Mouse (Mus musculus) MEL (cell line): ENCODE measurements at regions not wholly inside any gene's neighbourhood (a gene's known extent, or its start where the extent isn't known, plus 50 kb on each side); places are given as distances from the start of the nearest gene placed in this dataset.

Source experiments
- DNase-seq: peaks from one replicate; pipeline ENCODE4 v3.0.0; 2011; ENCODE audit warnings: low read depth, low spot score
- H3K27ac ChIP-seq: 2 replicates; pipeline ENCODE4 v1.5.1; 2012; ENCODE audit warnings: low read depth, mild to moderate bottlenecking, control low read depth, low read length, moderate library complexity; ENCODE audit not compliant: control insufficient read depth
- H3K27me3 ChIP-seq, 2 experiments: fragments of 150-350 bp in 1 of 2; sonication (generic) in 1 of 2; 2 replicates each; pipeline ENCODE4 v1.6.1; 2012; ENCODE audit warnings: low read length in 2 of 2, mild to moderate bottlenecking in 2 of 2, improper control_type of control experiment in 1 of 2, moderate library complexity in 1 of 2; ENCODE audit not compliant: insufficient read depth in 2 of 2, control insufficient read depth in 1 of 2
- H3K36me3 ChIP-seq, 2 experiments: 2 replicates each; pipeline ENCODE4 v1.6.1; 2012 to 2014; ENCODE audit warnings: low read length in 2 of 2, improper control_type of control experiment in 1 of 2, inconsistent platforms in 1 of 2, mild to moderate bottlenecking in 1 of 2; ENCODE audit not compliant: insufficient read depth in 2 of 2, control insufficient read depth in 1 of 2
- H3K4me1 ChIP-seq, 2 experiments: fragments of 150-350 bp in 1 of 2; sonication (generic) in 1 of 2; 2 replicates each; pipeline ENCODE4 v1.6.1; 2012; ENCODE audit warnings: low read length in 2 of 2, improper control_type of control experiment in 1 of 2, mild to moderate bottlenecking in 1 of 2; ENCODE audit not compliant: insufficient read depth in 2 of 2, control insufficient read depth in 1 of 2
- H3K4me3 ChIP-seq, 2 experiments: fragments of 150-350 bp in 1 of 2; sonication (generic) in 1 of 2; 2 replicates each; pipeline ENCODE4 v1.5.1; 2012; ENCODE audit warnings: low read depth in 2 of 2, low read length in 2 of 2, mild to moderate bottlenecking in 2 of 2, moderate library complexity in 2 of 2, control low read depth in 1 of 2, improper control_type of control experiment in 1 of 2; ENCODE audit not compliant: control insufficient read depth in 1 of 2, insufficient read depth in 1 of 2
- H3K79me2 ChIP-seq: 2 replicates; pipeline ENCODE4 v1.6.1; 2012; ENCODE audit warnings: mild to moderate bottlenecking, low read length, moderate library complexity; ENCODE audit not compliant: control insufficient read depth, poor library complexity, insufficient read depth
- H3K9ac ChIP-seq: 2 replicates; pipeline ENCODE4 v1.6.1; 2012; ENCODE audit warnings: low read depth, mild to moderate bottlenecking, control low read depth, low read length, moderate library complexity; ENCODE audit not compliant: control insufficient read depth, poor library complexity, severe bottlenecking
- H3K9me3 ChIP-seq: fragments of 150-350 bp; sonication (generic); replicated peaks from 2 replicates; pipeline ENCODE4 v1.6.1; 2012; ENCODE audit warnings: mild to moderate bottlenecking, low read length, improper control_type of control experiment, moderate library complexity; ENCODE audit not compliant: insufficient read depth
- CHD1 ChIP-seq: IDR thresholded peaks from 2 replicates; pipeline ENCODE4 v1.6.1; 2012; ENCODE audit warnings: low read depth, mild to moderate bottlenecking, inconsistent platforms, low read length, improper control_type of control experiment
- CHD2 ChIP-seq: IDR thresholded peaks from 2 replicates; pipeline ENCODE4 v1.6.1; 2011; ENCODE audit warnings: low read length, improper control_type of control experiment
- ELF1 ChIP-seq: IDR thresholded peaks from 2 replicates; pipeline ENCODE4 v1.6.1; 2014; ENCODE audit warnings: low read depth, mild to moderate bottlenecking, inconsistent platforms, low read length, improper control_type of control experiment, moderate library complexity
- EP300 ChIP-seq, 2 experiments: IDR thresholded peaks; 2 replicates each; pipeline ENCODE4 v1.6.1; 2011; ENCODE audit warnings: improper control_type of control experiment in 2 of 2, low read length in 2 of 2, low read depth in 1 of 2, mild to moderate bottlenecking in 1 of 2
- ETS1 ChIP-seq: IDR thresholded peaks from 2 replicates; pipeline ENCODE4 v1.6.1; 2012; ENCODE audit warnings: low read depth, mild to moderate bottlenecking, inconsistent platforms, low read length, improper control_type of control experiment, moderate library complexity
- GATA1 ChIP-seq: IDR thresholded peaks from 2 replicates; pipeline ENCODE4 v1.6.1; 2011; ENCODE audit warnings: low read depth, low read length, improper control_type of control experiment
- JUND ChIP-seq: IDR thresholded peaks from 2 replicates; pipeline ENCODE4 v1.6.1; 2011; ENCODE audit warnings: low read depth, mild to moderate bottlenecking, improper control_type of control experiment, low read length
- MAX ChIP-seq: IDR thresholded peaks from 2 replicates; pipeline ENCODE4 v1.6.1; 2011; ENCODE audit warnings: low read length, improper control_type of control experiment
- MAZ ChIP-seq: IDR thresholded peaks from 2 replicates; pipeline ENCODE4 v1.6.1; 2012; ENCODE audit warnings: low read depth, mild to moderate bottlenecking, inconsistent platforms, low read length, improper control_type of control experiment
- MYB ChIP-seq: IDR thresholded peaks from 2 replicates; pipeline ENCODE4 v1.6.1; 2011; ENCODE audit warnings: mild to moderate bottlenecking, low read depth, low read length, improper control_type of control experiment
- NELFE ChIP-seq: IDR thresholded peaks from 2 replicates; pipeline ENCODE4 v1.6.1; 2011; ENCODE audit warnings: low read depth, low read length, improper control_type of control experiment
- POLR2AphosphoS2 ChIP-seq: IDR thresholded peaks from 2 replicates; pipeline ENCODE4 v1.6.1; 2011; ENCODE audit warnings: low read length, improper control_type of control experiment
- RAD21 ChIP-seq: IDR thresholded peaks from 2 replicates; pipeline ENCODE4 v1.6.1; 2011; ENCODE audit warnings: mild to moderate bottlenecking, low read depth, low read length, improper control_type of control experiment
- RCOR1 ChIP-seq: IDR thresholded peaks from 2 replicates; pipeline ENCODE4 v1.6.1; 2012; ENCODE audit warnings: low read depth, mild to moderate bottlenecking, inconsistent platforms, low read length, improper control_type of control experiment
- SIN3A ChIP-seq: IDR thresholded peaks from 2 replicates; pipeline ENCODE4 v1.6.1; 2012; ENCODE audit warnings: low read length, improper control_type of control experiment, inconsistent platforms
- SMC3 ChIP-seq: IDR thresholded peaks from 2 replicates; pipeline ENCODE4 v1.6.1; 2011; ENCODE audit warnings: low read depth, low read length, improper control_type of control experiment
- TBP ChIP-seq: IDR thresholded peaks from 2 replicates; pipeline ENCODE4 v1.8.0; 2011; ENCODE audit warnings: low read depth, low read length, improper control_type of control experiment
- TCF12 ChIP-seq: IDR thresholded peaks from 2 replicates; pipeline ENCODE4 v1.6.1; 2014; ENCODE audit warnings: low read depth, mild to moderate bottlenecking, inconsistent platforms, low read length, improper control_type of control experiment, moderate library complexity
- USF1 ChIP-seq: IDR thresholded peaks from 2 replicates; pipeline ENCODE4 v1.6.1; 2014; ENCODE audit warnings: low read depth, mild to moderate bottlenecking, inconsistent platforms, low read length, improper control_type of control experiment, moderate library complexity
- ZC3H11A ChIP-seq: IDR thresholded peaks from 2 replicates; pipeline ENCODE4 v1.6.1; 2012; ENCODE audit warnings: low read depth, mild to moderate bottlenecking, inconsistent platforms, low read length, improper control_type of control experiment
- ZNF384 ChIP-seq: IDR thresholded peaks from 2 replicates; pipeline ENCODE4 v1.6.1; 2012; ENCODE audit warnings: low read depth, mild to moderate bottlenecking, inconsistent platforms, low read length, improper control_type of control experiment

- no peak overlapping the region for H3K4me3 ChIP-seq
- H3K9ac ChIP-seq: no peak overlapping the region
- DNase-seq: peak; percentile 26
- no peaks in the 10 kb centered on the region for H3K27me3 ChIP-seq
- H3K9me3 ChIP-seq: no peaks in the 10 kb centered on the region
- no peaks in the 10 kb centered on the region for H3K36me3 ChIP-seq
- H3K27ac ChIP-seq: no peak overlapping the region
- H3K79me2 ChIP-seq: no peaks in the 10 kb centered on the region
- TF ChIP-seq ZC3H11A (no peak), TCF12 (peak; percentile 68; the same call in 1 of the 2 replicates), JUND (no peak), ETS1 (0 out of 2 replicates have a peak, but pooled peaks have one; percentile 42), MAX (no peak), RCOR1 (peak; percentile 93), ZNF384 (0 out of 2 replicates have a peak, but pooled peaks have one; percentile 18), GATA1 (0 out of 2 replicates have a peak, but pooled peaks have one; percentile 25), EP300 (IDR thresholded peaks at IDR 0.05; ENCODE audit: low read depth in 1 of 2, low read length in 2 of 2) (peak in 1 of 2 experiments; percentile 35; a peak in 1 of 4 replicates), POLR2AphosphoS2 (no peak), NELFE (no peak), MYB (no peak), ELF1 (0 out of 2 replicates have a peak, but pooled peaks have one; percentile 9), TBP (no peak), USF1 (no peak)
- H3K4me1 ChIP-seq: no peaks in the 10 kb centered on the region
Measured at GRCm38 (mm10) chr11:15250022-15250421, 650.9 kb downstream of the Pom121l12 start.

DNA sequence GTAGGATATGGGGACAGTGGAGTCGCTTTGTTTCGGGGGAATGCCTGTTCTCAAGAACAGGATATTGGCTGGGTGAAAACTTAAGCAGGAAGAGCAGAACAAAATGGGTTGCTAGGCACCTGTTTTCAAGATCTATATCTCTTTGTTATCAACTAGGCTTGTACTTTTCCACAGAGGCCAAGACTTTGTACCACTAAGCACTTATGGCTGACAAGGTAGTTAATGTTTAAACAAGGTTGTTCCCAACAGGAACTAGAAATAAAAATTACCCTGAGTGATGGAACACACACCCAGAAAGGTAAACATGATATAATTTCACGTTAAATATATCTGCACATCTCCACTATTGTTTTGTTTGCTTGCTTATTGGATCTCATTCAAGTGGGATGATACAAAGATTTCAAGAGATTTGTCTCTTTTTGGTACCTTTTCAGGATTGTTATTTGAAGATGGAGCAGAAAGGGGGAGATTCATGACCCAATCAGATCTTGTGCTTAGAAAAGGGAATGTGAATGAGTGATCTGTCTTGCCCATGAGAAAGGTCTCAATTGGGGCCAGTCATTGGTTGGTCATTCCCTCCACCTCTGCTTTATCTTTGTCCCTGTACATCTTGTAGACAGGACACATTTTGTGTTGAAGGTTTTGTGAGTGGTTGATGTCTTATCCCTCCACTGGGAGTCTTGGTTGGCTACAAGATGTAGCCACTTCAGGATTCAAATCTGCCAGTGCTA, 675.1 kb downstream of the Pom121l12 start:
- Histone ChIP-seq H3K9ac (no peak overlapping the region), H3K27me3 (no peaks in the 10 kb centered on the region; a peak in 1 of 4 replicates), H3K4me1 (no peaks in the 10 kb centered on the region), H3K27ac (no peak overlapping the region), H3K4me3 (no peak overlapping the region), H3K79me2 (no peaks in the 10 kb centered on the region), H3K9me3 (no peaks in the 10 kb centered on the region), H3K36me3 (no peaks in the 10 kb centered on the region)
- TF ChIP-seq NELFE (no peak), ELF1 (no peak), TBP (no peak)
- DNase-seq: no peak

DNA sequence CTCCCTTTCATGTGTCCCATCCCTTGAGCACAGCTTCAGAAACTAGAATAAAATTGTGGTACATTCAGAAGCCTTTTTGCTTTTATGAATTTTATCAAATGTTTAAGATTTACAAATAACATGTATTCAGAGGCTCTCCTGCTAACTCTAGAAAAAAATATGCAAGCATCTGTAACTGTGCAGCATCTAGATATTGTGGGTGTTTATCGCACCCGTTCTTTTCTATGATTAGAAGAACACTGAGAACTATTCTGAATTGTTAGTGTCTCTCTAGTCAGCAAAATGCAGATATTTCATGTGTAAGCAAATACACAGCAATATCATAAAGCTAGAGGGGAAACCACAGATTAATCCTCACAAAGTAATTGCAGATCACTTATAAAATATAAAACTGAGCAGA, 709.4 kb downstream of the Pom121l12 start:
- no peak overlapping the region for H3K9ac ChIP-seq
- no peaks in the 10 kb centered on the region; a peak in 1 of 4 replicates for H3K27me3 ChIP-seq
- no peaks in the 10 kb centered on the region for H3K9me3 ChIP-seq
- no peaks in the 10 kb centered on the region for H3K4me1 ChIP-seq
- no peak for DNase-seq
- no peak overlapping the region for H3K4me3 ChIP-seq
- H3K27ac ChIP-seq: no peak overlapping the region
- no peaks in the 10 kb centered on the region for H3K79me2 ChIP-seq
- TF ChIP-seq RAD21: no peak
- no peak for TF ChIP-seq CHD2
- TF ChIP-seq SIN3A: no peak
- TF ChIP-seq SMC3: no peak
- no peak for TF ChIP-seq MAZ
- TF ChIP-seq CHD1: no peak
- no peaks in the 10 kb centered on the region for H3K36me3 ChIP-seq
